38 mouse cellular contexts compared by ENCODE assay signal in genomic region chr10:77769727-77770126, GRCm38 (mm10). TPM values are rescaled to one million over a fixed set of nuclear protein-coding genes. Genes with fewer than 3 reads are reported as not detected.
"Had no signal": no experiment of that assay in that cellular context is flagged by ENCODE, and none has a peak within 500 bp of the region (broad histone marks: within the 10 kb centered on the region; RNA-seq: fewer than 3 reads in every experiment).

No protein-coding gene starts in this region.

- H3K36me3 ChIP-seq: embryonic facial prominence, embryonic 12.5 days; embryonic facial prominence, embryonic 13.5 days; forebrain, embryonic 10.5 days; forebrain, embryonic 12.5 days; forebrain, embryonic 15.5 days had no signal

- H3K4me3 ChIP-seq: embryonic facial prominence, embryonic 12.5 days; embryonic facial prominence, embryonic 13.5 days; erythroblast, embryonic 14.5 days; forebrain, embryonic 10.5 days; forebrain, embryonic 12.5 days; forebrain, embryonic 13.5 days; forebrain, embryonic 15.5 days; gastrocnemius, adult 2 months had no signal

- H3K27ac ChIP-seq: embryonic facial prominence, embryonic 12.5 days; embryonic facial prominence, embryonic 13.5 days; forebrain, embryonic 10.5 days; forebrain, embryonic 12.5 days; gastrocnemius, adult 2 months had no signal

- H3K27me3 ChIP-seq: embryonic facial prominence, embryonic 12.5 days; embryonic facial prominence, embryonic 13.5 days; forebrain, embryonic 12.5 days; forebrain, embryonic 13.5 days; forebrain, embryonic 15.5 days had no signal

- H3K9me3 ChIP-seq: embryonic facial prominence, embryonic 12.5 days; embryonic facial prominence, embryonic 13.5 days; forebrain, embryonic 10.5 days; forebrain, embryonic 12.5 days; forebrain, embryonic 13.5 days; forebrain, embryonic 15.5 days had no signal

- ATAC-seq: forebrain, embryonic 13.5 days; forebrain, embryonic 14.5 days; forebrain, embryonic 15.5 days; forebrain, embryonic 16.5 days; forebrain, postnatal 0 days had no signal

- H3K9ac ChIP-seq: embryonic facial prominence, embryonic 12.5 days; embryonic facial prominence, embryonic 13.5 days; forebrain, embryonic 12.5 days; forebrain, embryonic 13.5 days; forebrain, embryonic 15.5 days; forebrain, postnatal 0 days had no signal

- DNase-seq: cerebellum, adult 18-20 months; cerebellum, adult 2 months; cerebellum, adult 8-10 months; cerebellum, adult 9-10 months; cerebellum, adult 9-11 months; cerebellum, postnatal 10 days; cerebellum, postnatal 14 days; cerebellum, postnatal 25 days; cerebellum, postnatal 36 days; embryo, embryonic 11 days; forebrain, postnatal 0 days; gastrocnemius, adult 2 months; gastrocnemius, postnatal 10 days; gastrocnemius, postnatal 14 days; gastrocnemius, postnatal 25 days; gastrocnemius, postnatal 36 days; heart, adult 18-20 months had no signal

- H3K4me1 ChIP-seq: embryonic facial prominence, embryonic 12.5 days; embryonic facial prominence, embryonic 13.5 days; forebrain, embryonic 10.5 days; forebrain, embryonic 12.5 days; forebrain, embryonic 13.5 days; forebrain, embryonic 15.5 days had no signal

- H3K4me2 ChIP-seq: embryonic facial prominence, embryonic 12.5 days; embryonic facial prominence, embryonic 13.5 days; forebrain, embryonic 12.5 days; forebrain, embryonic 13.5 days; forebrain, embryonic 15.5 days had no signal

RNA-seq across cellular contexts. Expression of gene Gm3238, which starts 1.4 kb away (rescaled TPM):
- total RNA-seq: common myeloid progenitor, adult 5-6 weeks; forebrain, postnatal 0 days; gastrocnemius, adult 18-20 months; gastrocnemius, adult 2 months; gastrocnemius, adult 8-10 months; gastrocnemius, postnatal 10 days; gastrocnemius, postnatal 14 days; gastrocnemius, postnatal 25 days; gastrocnemius, postnatal 36 days; gastrocnemius, postnatal 4 days; granulocyte monocyte progenitor cell, adult 5-6 weeks; heart, adult 18-20 months; heart, adult 8-10 months had no signal
- polyA plus RNA-seq: cerebellum, adult 2 months; cortical plate, adult 2 months; embryonic facial prominence, embryonic 11.5 days; embryonic facial prominence, embryonic 12.5 days; embryonic facial prominence, embryonic 13.5 days; embryonic facial prominence, embryonic 14.5 days; erythroblast, embryonic 14.5 days; forebrain, embryonic 10.5 days; forebrain, embryonic 11.5 days; forebrain, embryonic 12.5 days; forebrain, embryonic 13.5 days; forebrain, embryonic 14.5 days; forebrain, embryonic 15.5 days; forebrain, embryonic 16.5 days; forebrain, postnatal 0 days; frontal cortex, adult 2 months; gonadal fat pad, adult 2 months had no signal

RNA-seq across cellular contexts. Expression of gene Gm7138, which starts 7.0 kb away (rescaled TPM):
- total RNA-seq: common myeloid progenitor, adult 5-6 weeks; forebrain, postnatal 0 days; gastrocnemius, adult 18-20 months; gastrocnemius, adult 2 months; gastrocnemius, adult 8-10 months; gastrocnemius, postnatal 10 days; gastrocnemius, postnatal 14 days; gastrocnemius, postnatal 25 days; gastrocnemius, postnatal 36 days; gastrocnemius, postnatal 4 days; granulocyte monocyte progenitor cell, adult 5-6 weeks; heart, adult 18-20 months; heart, adult 8-10 months had no signal
- polyA plus RNA-seq: cerebellum, adult 2 months; cortical plate, adult 2 months; embryonic facial prominence, embryonic 11.5 days; embryonic facial prominence, embryonic 12.5 days; embryonic facial prominence, embryonic 13.5 days; embryonic facial prominence, embryonic 14.5 days; erythroblast, embryonic 14.5 days; forebrain, embryonic 10.5 days; forebrain, embryonic 11.5 days; forebrain, embryonic 12.5 days; forebrain, embryonic 13.5 days; forebrain, embryonic 14.5 days; forebrain, embryonic 15.5 days; forebrain, embryonic 16.5 days; forebrain, postnatal 0 days; frontal cortex, adult 2 months; gonadal fat pad, adult 2 months had no signal

RNA-seq across cellular contexts. Expression of gene Gm3233, which starts 10.2 kb away (rescaled TPM):
- total RNA-seq: common myeloid progenitor, adult 5-6 weeks; forebrain, postnatal 0 days; gastrocnemius, adult 18-20 months; gastrocnemius, adult 2 months; gastrocnemius, adult 8-10 months; gastrocnemius, postnatal 10 days; gastrocnemius, postnatal 14 days; gastrocnemius, postnatal 25 days; gastrocnemius, postnatal 36 days; gastrocnemius, postnatal 4 days; granulocyte monocyte progenitor cell, adult 5-6 weeks; heart, adult 18-20 months; heart, adult 8-10 months had no signal
- polyA plus RNA-seq: cerebellum, adult 2 months; cortical plate, adult 2 months; embryonic facial prominence, embryonic 11.5 days; embryonic facial prominence, embryonic 12.5 days; embryonic facial prominence, embryonic 13.5 days; embryonic facial prominence, embryonic 14.5 days; erythroblast, embryonic 14.5 days; forebrain, embryonic 10.5 days; forebrain, embryonic 11.5 days; forebrain, embryonic 12.5 days; forebrain, embryonic 13.5 days; forebrain, embryonic 14.5 days; forebrain, embryonic 15.5 days; forebrain, embryonic 16.5 days; forebrain, postnatal 0 days; frontal cortex, adult 2 months; gonadal fat pad, adult 2 months had no signal

RNA-seq across cellular contexts. Expression of gene Gm3250, which starts 12.6 kb away (rescaled TPM):
- total RNA-seq: common myeloid progenitor, adult 5-6 weeks; forebrain, postnatal 0 days; gastrocnemius, adult 18-20 months; gastrocnemius, adult 2 months; gastrocnemius, adult 8-10 months; gastrocnemius, postnatal 10 days; gastrocnemius, postnatal 14 days; gastrocnemius, postnatal 25 days; gastrocnemius, postnatal 36 days; gastrocnemius, postnatal 4 days; granulocyte monocyte progenitor cell, adult 5-6 weeks; heart, adult 18-20 months; heart, adult 8-10 months had no signal
- polyA plus RNA-seq: cerebellum, adult 2 months; cortical plate, adult 2 months; embryonic facial prominence, embryonic 11.5 days; embryonic facial prominence, embryonic 12.5 days; embryonic facial prominence, embryonic 13.5 days; embryonic facial prominence, embryonic 14.5 days; erythroblast, embryonic 14.5 days; forebrain, embryonic 10.5 days; forebrain, embryonic 11.5 days; forebrain, embryonic 12.5 days; forebrain, embryonic 13.5 days; forebrain, embryonic 14.5 days; forebrain, embryonic 15.5 days; forebrain, embryonic 16.5 days; forebrain, postnatal 0 days; frontal cortex, adult 2 months; gonadal fat pad, adult 2 months had no signal

RNA-seq across cellular contexts. Expression of gene Gm7137, which starts 18.3 kb away (rescaled TPM):
- total RNA-seq: common myeloid progenitor, adult 5-6 weeks; forebrain, postnatal 0 days; gastrocnemius, adult 18-20 months; gastrocnemius, adult 2 months; gastrocnemius, adult 8-10 months; gastrocnemius, postnatal 10 days; gastrocnemius, postnatal 14 days; gastrocnemius, postnatal 25 days; gastrocnemius, postnatal 36 days; gastrocnemius, postnatal 4 days; granulocyte monocyte progenitor cell, adult 5-6 weeks; heart, adult 18-20 months; heart, adult 8-10 months had no signal
- polyA plus RNA-seq: cerebellum, adult 2 months; cortical plate, adult 2 months; embryonic facial prominence, embryonic 11.5 days; embryonic facial prominence, embryonic 12.5 days; embryonic facial prominence, embryonic 13.5 days; embryonic facial prominence, embryonic 14.5 days; erythroblast, embryonic 14.5 days; forebrain, embryonic 10.5 days; forebrain, embryonic 11.5 days; forebrain, embryonic 12.5 days; forebrain, embryonic 13.5 days; forebrain, embryonic 14.5 days; forebrain, embryonic 15.5 days; forebrain, embryonic 16.5 days; forebrain, postnatal 0 days; frontal cortex, adult 2 months; gonadal fat pad, adult 2 months had no signal
